Mouse (Mus musculus) MEL (cell line): ENCODE measurements around the gene Psmd8. TPM values are rescaled to one million over a fixed set of nuclear protein-coding genes. Genes with fewer than 3 reads are reported as not detected.

Experiments used
- DNase-seq: peaks from one replicate; pipeline ENCODE4 v3.0.0; 2011; ENCODE audit warnings: low read depth, low spot score
- H3K27ac ChIP-seq: 2 replicates; pipeline ENCODE4 v1.5.1; 2012; ENCODE audit warnings: low read depth, mild to moderate bottlenecking, control low read depth, low read length, moderate library complexity; ENCODE audit not compliant: control insufficient read depth
- H3K27me3 ChIP-seq, 2 experiments: fragments of 150-350 bp in 1 of 2; sonication (generic) in 1 of 2; 2 replicates each; pipeline ENCODE4 v1.6.1; 2012; ENCODE audit warnings: low read length in 2 of 2, mild to moderate bottlenecking in 2 of 2, improper control_type of control experiment in 1 of 2, moderate library complexity in 1 of 2; ENCODE audit not compliant: insufficient read depth in 2 of 2, control insufficient read depth in 1 of 2
- H3K36me3 ChIP-seq, 2 experiments: 2 replicates each; pipeline ENCODE4 v1.6.1; 2012 to 2014; ENCODE audit warnings: low read length in 2 of 2, improper control_type of control experiment in 1 of 2, inconsistent platforms in 1 of 2, mild to moderate bottlenecking in 1 of 2; ENCODE audit not compliant: insufficient read depth in 2 of 2, control insufficient read depth in 1 of 2
- H3K4me1 ChIP-seq, 2 experiments: fragments of 150-350 bp in 1 of 2; sonication (generic) in 1 of 2; 2 replicates each; pipeline ENCODE4 v1.6.1; 2012; ENCODE audit warnings: low read length in 2 of 2, improper control_type of control experiment in 1 of 2, mild to moderate bottlenecking in 1 of 2; ENCODE audit not compliant: insufficient read depth in 2 of 2, control insufficient read depth in 1 of 2
- H3K4me3 ChIP-seq, 2 experiments: fragments of 150-350 bp in 1 of 2; sonication (generic) in 1 of 2; 2 replicates each; pipeline ENCODE4 v1.5.1; 2012; ENCODE audit warnings: low read depth in 2 of 2, low read length in 2 of 2, mild to moderate bottlenecking in 2 of 2, moderate library complexity in 2 of 2, control low read depth in 1 of 2, improper control_type of control experiment in 1 of 2; ENCODE audit not compliant: control insufficient read depth in 1 of 2, insufficient read depth in 1 of 2
- H3K79me2 ChIP-seq: 2 replicates; pipeline ENCODE4 v1.6.1; 2012; ENCODE audit warnings: mild to moderate bottlenecking, low read length, moderate library complexity; ENCODE audit not compliant: control insufficient read depth, poor library complexity, insufficient read depth
- H3K9ac ChIP-seq: 2 replicates; pipeline ENCODE4 v1.6.1; 2012; ENCODE audit warnings: low read depth, mild to moderate bottlenecking, control low read depth, low read length, moderate library complexity; ENCODE audit not compliant: control insufficient read depth, poor library complexity, severe bottlenecking
- H3K9me3 ChIP-seq: fragments of 150-350 bp; sonication (generic); replicated peaks from 2 replicates; pipeline ENCODE4 v1.6.1; 2012; ENCODE audit warnings: mild to moderate bottlenecking, low read length, improper control_type of control experiment, moderate library complexity; ENCODE audit not compliant: insufficient read depth
- CHD1 ChIP-seq: IDR thresholded peaks from 2 replicates; pipeline ENCODE4 v1.6.1; 2012; ENCODE audit warnings: low read depth, mild to moderate bottlenecking, inconsistent platforms, low read length, improper control_type of control experiment
- E2F4 ChIP-seq: IDR thresholded peaks from 2 replicates; pipeline ENCODE4 v1.6.1; 2011; ENCODE audit warnings: low read depth, low read length, improper control_type of control experiment, borderline replicate concordance
- EP300 ChIP-seq, 2 experiments: IDR thresholded peaks; 2 replicates each; pipeline ENCODE4 v1.6.1; 2011; ENCODE audit warnings: improper control_type of control experiment in 2 of 2, low read length in 2 of 2, low read depth in 1 of 2, mild to moderate bottlenecking in 1 of 2
- ETS1 ChIP-seq: IDR thresholded peaks from 2 replicates; pipeline ENCODE4 v1.6.1; 2012; ENCODE audit warnings: low read depth, mild to moderate bottlenecking, inconsistent platforms, low read length, improper control_type of control experiment, moderate library complexity
- GABPA ChIP-seq: IDR thresholded peaks from 2 replicates; pipeline ENCODE4 v1.6.1; 2012; ENCODE audit warnings: low read depth, mild to moderate bottlenecking, inconsistent platforms, low read length, improper control_type of control experiment, moderate library complexity
- GATA1 ChIP-seq: IDR thresholded peaks from 2 replicates; pipeline ENCODE4 v1.6.1; 2011; ENCODE audit warnings: low read depth, low read length, improper control_type of control experiment
- HCFC1 ChIP-seq: IDR thresholded peaks from 2 replicates; pipeline ENCODE4 v1.6.1; 2012; ENCODE audit warnings: low read depth, mild to moderate bottlenecking, inconsistent platforms, low read length, improper control_type of control experiment, moderate library complexity
- JUND ChIP-seq: IDR thresholded peaks from 2 replicates; pipeline ENCODE4 v1.6.1; 2011; ENCODE audit warnings: low read depth, mild to moderate bottlenecking, improper control_type of control experiment, low read length
- KAT2A ChIP-seq: conservative IDR thresholded peaks from 2 replicates; pipeline ENCODE4 v1.6.1; 2012; ENCODE audit warnings: low read depth, low read length, improper control_type of control experiment, inconsistent platforms
- MAZ ChIP-seq: IDR thresholded peaks from 2 replicates; pipeline ENCODE4 v1.6.1; 2012; ENCODE audit warnings: low read depth, mild to moderate bottlenecking, inconsistent platforms, low read length, improper control_type of control experiment
- MXI1 ChIP-seq: IDR thresholded peaks from 2 replicates; pipeline ENCODE4 v1.6.1; 2011; ENCODE audit warnings: mild to moderate bottlenecking, low read depth, low read length, improper control_type of control experiment
- MYB ChIP-seq: IDR thresholded peaks from 2 replicates; pipeline ENCODE4 v1.6.1; 2011; ENCODE audit warnings: mild to moderate bottlenecking, low read depth, low read length, improper control_type of control experiment
- NELFE ChIP-seq: IDR thresholded peaks from 2 replicates; pipeline ENCODE4 v1.6.1; 2011; ENCODE audit warnings: low read depth, low read length, improper control_type of control experiment
- TCF12 ChIP-seq: IDR thresholded peaks from 2 replicates; pipeline ENCODE4 v1.6.1; 2014; ENCODE audit warnings: low read depth, mild to moderate bottlenecking, inconsistent platforms, low read length, improper control_type of control experiment, moderate library complexity
- USF2 ChIP-seq, 2 experiments: IDR thresholded peaks; 2 replicates each; pipeline ENCODE4 v1.6.1; 2011 to 2012; ENCODE audit warnings: improper control_type of control experiment in 2 of 2, low read length in 2 of 2, borderline replicate concordance in 1 of 2, inconsistent platforms in 1 of 2, low read depth in 1 of 2, mild to moderate bottlenecking in 1 of 2; ENCODE audit not compliant: insufficient read depth in 1 of 2
- ZC3H11A ChIP-seq: IDR thresholded peaks from 2 replicates; pipeline ENCODE4 v1.6.1; 2012; ENCODE audit warnings: low read depth, mild to moderate bottlenecking, inconsistent platforms, low read length, improper control_type of control experiment
- ZMIZ1 ChIP-seq: IDR thresholded peaks from 2 replicates; pipeline ENCODE4 v1.6.1; 2012; ENCODE audit warnings: low read depth, mild to moderate bottlenecking, inconsistent platforms, low read length, improper control_type of control experiment, moderate library complexity
- polyA plus RNA-seq, 2 experiments: library from polyadenylated mRNA; stranded (reverse) in 1 of 2; unstranded in 1 of 2; fragments of >175 nt in 1 of 2; fragments of >200 nt in 1 of 2; gene quantifications; 2 replicates each; pipeline versions ENCODE4 v1.2.1 to v1.2.4; 2012; ENCODE audit warnings: low replicate concordance in 2 of 2, low read depth in 1 of 2; ENCODE audit not compliant: insufficient read length in 2 of 2, insufficient read depth in 1 of 2, missing spikeins in 1 of 2
- total RNA-seq: library from RNA; depleted of rRNA; stranded (reverse); fragments of 300-350 nt; gene quantifications from 2 replicates; pipeline ENCODE4 v1.2.3, GENCODE M21; 2012

The Psmd8 gene
- total and polyA plus RNA-seq, 3 experiments = 159 to 196 TPM; not detected in 1

- no peaks in the 10 kb centered on the region for H3K79me2 ChIP-seq
- peak overlapping the region; percentile 23 for H3K9ac ChIP-seq
- peak overlapping the region; percentile 24 for H3K27ac ChIP-seq
- H3K4me1 ChIP-seq = peaks cover 5 to 16% of the 10 kb centered on the region in 2 experiments
- no peaks in the 10 kb centered on the region for H3K9me3 ChIP-seq
- TF ChIP-seq EP300 (IDR thresholded peaks at IDR 0.05; ENCODE audit: low read depth in 1 of 2, low read length in 2 of 2) = peak; percentile 29 to 41; a peak in 2 of 4 replicates
- peak; percentile 35; the same call in 1 of the 2 replicates for TF ChIP-seq MXI1
- TF ChIP-seq MAZ = 0 out of 2 replicates have a peak, but pooled peaks have one; percentile 51
- TF ChIP-seq GATA1 = no peak
- no peak for TF ChIP-seq TCF12
- peaks cover 0 to 6% of the 10 kb centered on the region in 2 experiments; a peak in 2 of 4 replicates for H3K36me3 ChIP-seq
- no peaks in the 10 kb centered on the region for H3K27me3 ChIP-seq
- peak; percentile 77 for DNase-seq
- peak overlapping the region; percentile 10 to 48; a peak in 3 of 4 replicates for H3K4me3 ChIP-seq
Observed at GRCm38 (mm10) chr7:29144006-29144405, 36.5 kb downstream of the Psmd8 start.

GRCm38 (mm10) chr7:29141416-29141815, 39.1 kb downstream of the Psmd8 start:
- no peak for TF ChIP-seq NELFE
- no peak for TF ChIP-seq CHD1
- no peak for TF ChIP-seq ZC3H11A
- TF ChIP-seq HCFC1 = no peak
- TF ChIP-seq KAT2A = no peak
- no peak for TF ChIP-seq ETS1
- TF ChIP-seq GABPA = no peak
- TF ChIP-seq ZMIZ1 = no peak
- TF ChIP-seq E2F4 = no peak
- TF ChIP-seq MYB = no peak
- no peak for TF ChIP-seq JUND
- TF ChIP-seq USF2 (IDR thresholded peaks at IDR 0.05; ENCODE audit: borderline replicate concordance in 1 of 2, insufficient read depth in 1 of 2, low read depth in 1 of 2, low read length in 2 of 2) = no peak
- Histone ChIP-seq H3K27me3 (no peaks in the 10 kb centered on the region), H3K9ac (no peak overlapping the region), H3K79me2 (no peaks in the 10 kb centered on the region), H3K9me3 (no peaks in the 10 kb centered on the region), H3K36me3 (peaks cover 0 to 6% of the 10 kb centered on the region in 2 experiments; a peak in 2 of 4 replicates), H3K4me3 (no peak overlapping the region), H3K27ac (no peak overlapping the region), H3K4me1 (peaks cover 5 to 16% of the 10 kb centered on the region in 2 experiments)
- DNase-seq = no peak
